Mouse (Mus musculus): ENCODE measurements around the gene Nbl1. TPM values are rescaled to one million over a fixed set of nuclear protein-coding genes. Genes with fewer than 3 reads are reported as not detected.

Gene Nbl1
- polyA plus RNA-seq, 1 experiment from 2014 or later, result 42.3 TPM

- peak overlapping the region; percentile 55; the same call in 1 of the 2 replicates for H3K27ac ChIP-seq
- H3K9me3 ChIP-seq, result no peaks in the 10 kb centered on the region
- H3K36me3 ChIP-seq (replicated peaks), result no peaks in the 10 kb centered on the region
- H3K4me2 ChIP-seq, result peak overlapping the region; percentile 96
- ATAC-seq (replicated peaks), result peak; percentile 48
- H3K4me3 ChIP-seq, result peak overlapping the region; percentile 52
- WGBS, result 2% methylated on average over 28 of the region's 28 CpGs
- H3K4me1 ChIP-seq, result peaks cover 24% of the 10 kb centered on the region
- peak overlapping the region; percentile 52 for H3K9ac ChIP-seq
- H3K27me3 ChIP-seq (replicated peaks), result peaks cover 39% of the 10 kb centered on the region
Observed at GRCm38 (mm10) chr4:139091478-139092355, 1.1 kb downstream of the Nbl1 start.

GRCm38 (mm10) chr4:139091066-139091465 is 1.7 kb downstream of the Nbl1 start:
- whole genome bisulfite sequencing, result 32% methylated on average over 7 of the region's 7 CpGs
- Histone ChIP-seq H3K27ac (0 out of 2 replicates have a peak overlapping the region, but pooled peaks have one; percentile 20), H3K9me3 (no peaks in the 10 kb centered on the region), H3K9ac (no peak overlapping the region), H3K4me3 (no peak overlapping the region), H3K4me2 (peak overlapping the region; percentile 96; the same call in 1 of the 2 replicates), H3K36me3 (replicated peaks) (no peaks in the 10 kb centered on the region), H3K27me3 (replicated peaks) (peaks cover 39% of the 10 kb centered on the region), H3K4me1 (peaks cover 24% of the 10 kb centered on the region)
- no peak for ATAC-seq (replicated peaks)

- Histone ChIP-seq H3K9ac (no peak overlapping the region), H3K4me1 (peaks cover 24% of the 10 kb centered on the region)
Observed at GRCm38 (mm10) chr4:139090303-139090940, 2.4 kb downstream of the Nbl1 start.

GRCm38 (mm10) chr4:139088982-139089671 is 3.7 kb downstream of the Nbl1 start:
- Histone ChIP-seq H3K27me3 (replicated peaks) (peaks cover 34% of the 10 kb centered on the region), H3K9me3 (no peaks in the 10 kb centered on the region), H3K4me2 (no peak overlapping the region), H3K27ac (no peak overlapping the region), H3K9ac (no peak overlapping the region), H3K36me3 (replicated peaks) (no peaks in the 10 kb centered on the region), H3K4me1 (peaks cover 24% of the 10 kb centered on the region), H3K4me3 (no peak overlapping the region)
- ATAC-seq (replicated peaks), result no peak
- 67% methylated on average over 9 of the region's 9 CpGs for WGBS

More at GRCm38 (mm10) chr4:139090303-139090940, 2.4 kb downstream of the Nbl1 start:
- H3K9me3 ChIP-seq, result no peaks in the 10 kb centered on the region
- H3K27ac ChIP-seq, result 0 out of 2 replicates have a peak overlapping the region, but pooled peaks have one; percentile 20
- peaks cover 39% of the 10 kb centered on the region for H3K27me3 ChIP-seq (replicated peaks)
- no peak overlapping the region for H3K4me2 ChIP-seq
- ATAC-seq (replicated peaks), result no peak
- no peaks in the 10 kb centered on the region for H3K36me3 ChIP-seq (replicated peaks)
- 67% methylated on average over 15 of the region's 15 CpGs for WGBS
- H3K4me3 ChIP-seq, result no peak overlapping the region

- Histone ChIP-seq H3K36me3 (replicated peaks) (no peaks in the 10 kb centered on the region), H3K4me1 (peaks cover 28% of the 10 kb centered on the region), H3K9ac (no peak overlapping the region), H3K27me3 (replicated peaks) (peaks cover 20% of the 10 kb centered on the region), H3K9me3 (no peaks in the 10 kb centered on the region), H3K4me3 (no peak overlapping the region), H3K4me2 (no peak overlapping the region), H3K27ac (no peak overlapping the region)
- 74% methylated on average over 4 of the region's 4 CpGs for WGBS
- no peak for ATAC-seq (replicated peaks)
Observed at GRCm38 (mm10) chr4:139086984-139087383, 5.8 kb downstream of the Nbl1 start.

- H3K27me3 ChIP-seq (replicated peaks), result peaks cover 10% of the 10 kb centered on the region
- no peaks in the 10 kb centered on the region for H3K9me3 ChIP-seq
- WGBS, result 15% methylated on average over 5 of the region's 5 CpGs
- H3K4me3 ChIP-seq, result no peak overlapping the region
- no peak overlapping the region for H3K4me2 ChIP-seq
- ATAC-seq (replicated peaks), result peak; percentile 49; the same call in 1 of the 2 replicates
- H3K36me3 ChIP-seq (replicated peaks), result no peaks in the 10 kb centered on the region
- H3K27ac ChIP-seq, result no peak overlapping the region
- H3K4me1 ChIP-seq, result peaks cover 26% of the 10 kb centered on the region
- H3K9ac ChIP-seq, result no peak overlapping the region
Observed at GRCm38 (mm10) chr4:139086037-139086436, 6.8 kb downstream of the Nbl1 start.

GRCm38 (mm10) chr4:139085337-139085736 is 7.5 kb downstream of the Nbl1 start:
- Histone ChIP-seq H3K4me3 (no peak overlapping the region), H3K9me3 (no peaks in the 10 kb centered on the region), H3K9ac (no peak overlapping the region), H3K4me2 (no peak overlapping the region), H3K4me1 (peaks cover 26% of the 10 kb centered on the region), H3K36me3 (replicated peaks) (no peaks in the 10 kb centered on the region), H3K27me3 (replicated peaks) (0 out of 2 replicates have a peak, but pooled peaks cover 4% of the 10 kb centered on the region), H3K27ac (no peak overlapping the region)
- WGBS, result 74% methylated on average over 11 of the region's 11 CpGs
- ATAC-seq (replicated peaks), result no peak

- Histone ChIP-seq H3K9ac (no peak overlapping the region; the same call in 1 of the 2 replicates), H3K9me3 (no peaks in the 10 kb centered on the region), H3K4me1 (peaks cover 23% of the 10 kb centered on the region), H3K27ac (0 out of 2 replicates have a peak overlapping the region, but pooled peaks have one; percentile 28), H3K36me3 (replicated peaks) (no peaks in the 10 kb centered on the region), H3K4me3 (no peak overlapping the region), H3K4me2 (peak overlapping the region; percentile 43), H3K27me3 (replicated peaks) (0 out of 2 replicates have a peak, but pooled peaks cover 4% of the 10 kb centered on the region)
- 9% methylated on average over 12 of the region's 12 CpGs for WGBS
- peak; percentile 66 for ATAC-seq (replicated peaks)
Observed at GRCm38 (mm10) chr4:139082790-139083564, 9.8 kb downstream of the Nbl1 start.

- 57% methylated on average over 18 of the region's 18 CpGs for WGBS
- Histone ChIP-seq H3K27ac (no peak overlapping the region; the same call in 1 of the 2 replicates), H3K36me3 (replicated peaks) (no peaks in the 10 kb centered on the region), H3K9ac (no peak overlapping the region), H3K4me3 (no peak overlapping the region), H3K27me3 (replicated peaks) (peaks cover 6% of the 10 kb centered on the region), H3K9me3 (no peaks in the 10 kb centered on the region), H3K4me1 (peaks cover 23% of the 10 kb centered on the region), H3K4me2 (no peak overlapping the region)
- no peak for ATAC-seq (replicated peaks)
Observed at GRCm38 (mm10) chr4:139081270-139081931, 11.4 kb downstream of the Nbl1 start.

GRCm38 (mm10) chr4:139080259-139080658 is 12.5 kb downstream of the Nbl1 start:
- 94% methylated on average over 7 of the region's 7 CpGs for WGBS
- no peak for ATAC-seq (replicated peaks)
- H3K4me1 ChIP-seq, result peaks cover 28% of the 10 kb centered on the region

GRCm38 (mm10) chr4:139079439-139079838 is 13.4 kb downstream of the Nbl1 start:
- H3K4me2 ChIP-seq, result no peak overlapping the region
- H3K36me3 ChIP-seq (replicated peaks), result no peaks in the 10 kb centered on the region
- WGBS, result 70% methylated on average over 11 of the region's 11 CpGs
- H3K9ac ChIP-seq, result no peak overlapping the region
- no peaks in the 10 kb centered on the region for H3K9me3 ChIP-seq
- no peak overlapping the region for H3K27ac ChIP-seq
- H3K4me1 ChIP-seq, result peaks cover 36% of the 10 kb centered on the region
- H3K4me3 ChIP-seq, result no peak overlapping the region
- ATAC-seq (replicated peaks), result no peak
- H3K27me3 ChIP-seq (replicated peaks), result peaks cover 25% of the 10 kb centered on the region

More at GRCm38 (mm10) chr4:139080259-139080658, 12.5 kb downstream of the Nbl1 start:
- no peaks in the 10 kb centered on the region for H3K36me3 ChIP-seq (replicated peaks)
- H3K27ac ChIP-seq, result no peak overlapping the region
- no peaks in the 10 kb centered on the region for H3K9me3 ChIP-seq
- no peak overlapping the region for H3K9ac ChIP-seq
- H3K4me3 ChIP-seq, result no peak overlapping the region
- H3K27me3 ChIP-seq (replicated peaks), result peaks cover 17% of the 10 kb centered on the region
- H3K4me2 ChIP-seq, result no peak overlapping the region
